Mouse (Mus musculus) forebrain, embryonic 11.5 days (tissue): ENCODE measurements around the gene Snap23. TPM values are rescaled to one million over a fixed set of nuclear protein-coding genes. Genes with fewer than 3 reads are reported as not detected.
"Not testable (repeated sequence)": the region's sequence is repeated elsewhere in the genome, so short reads cannot be mapped to it uniquely, and the experiment has no call there.

Source experiments
- ATAC-seq: fragments of 200-750 bp; cut with Nextera tagmentation; replicated peaks from 2 replicates; pipeline ENCODE4 v1.8.0; 2017; ENCODE audit warnings: moderate TSS enrichment; ENCODE audit not compliant: low FRiP score
- DNase-seq: peaks from one replicate; pipeline ENCODE4 v3.0.0-alpha.2; 2017; ENCODE audit warnings: low spot score
- H3K27ac ChIP-seq: fragments of 300-500 bp; sonication (generic); 2 replicates; pipeline ENCODE4 v1.5.1; 2014; ENCODE audit warnings: low read depth, low read length
- H3K27me3 ChIP-seq: fragments of 300-500 bp; sonication (generic); 2 replicates; pipeline ENCODE4 v1.6.1; 2014; ENCODE audit warnings: mild to moderate bottlenecking, low read length, mixed read lengths; ENCODE audit not compliant: control insufficient read depth, insufficient read depth
- H3K36me3 ChIP-seq: fragments of 300-500 bp; sonication (generic); 2 replicates; pipeline ENCODE4 v1.6.1; 2014; ENCODE audit warnings: mild to moderate bottlenecking, low read length, moderate library complexity, mixed read lengths; ENCODE audit not compliant: control insufficient read depth, insufficient read depth
- H3K4me1 ChIP-seq: fragments of 300-500 bp; sonication (generic); replicated peaks from 2 replicates; pipeline ENCODE4 v1.6.1; 2014; ENCODE audit warnings: low read length, mixed read lengths; ENCODE audit not compliant: control insufficient read depth, insufficient read depth
- H3K4me2 ChIP-seq: fragments of 300-500 bp; sonication (generic); 2 replicates; pipeline ENCODE4 v1.6.1; 2014; ENCODE audit warnings: low read depth, mild to moderate bottlenecking, low read length, moderate library complexity, mixed read lengths; ENCODE audit not compliant: severe bottlenecking
- H3K4me3 ChIP-seq: fragments of 300-500 bp; sonication (generic); 2 replicates; pipeline ENCODE4 v1.5.1; 2014; ENCODE audit warnings: low read depth, low read length
- H3K9ac ChIP-seq: fragments of 300-500 bp; sonication (generic); 2 replicates; pipeline ENCODE4 v1.6.1; 2014; ENCODE audit warnings: low read length
- H3K9me3 ChIP-seq: fragments of 300-500 bp; sonication (generic); 2 replicates; pipeline ENCODE4 v1.6.1; 2016; ENCODE audit warnings: low read length, mixed read lengths; ENCODE audit not compliant: control insufficient read depth
- WGBS: fragments of 180-500 bp; shearing (Covaris S2); extraction: QIAGEN DNeasy Blood & Tissue Kit; methylation state at CpG from one replicate; pipeline ENCODE4 v1.1.7; 2014; 5-methylcytosine and 5-hydroxymethylcytosine counted together
- polyA plus RNA-seq: library from polyadenylated mRNA; unstranded; fragments of >200 nt; fragmentation: Nextera tagmentation; extraction: Ambion mirVana; gene quantifications from 2 replicates; pipeline ENCODE4 v1.2.1, GENCODE M21; 2014

Gene Snap23
- polyA plus RNA-seq, 1 experiment from 2014 or later: 51.7 TPM

GRCm38 (mm10) chr2:120571081-120571480 lies 3.6 kb downstream of the Snap23 start:
- 96% methylated on average over 3 of the region's 3 CpGs for WGBS
- Histone ChIP-seq H3K9me3 (no peaks in the 10 kb centered on the region), H3K36me3 (no peaks in the 10 kb centered on the region), H3K9ac (no peak overlapping the region), H3K4me1 (no peaks in the 10 kb centered on the region), H3K4me3 (no peak overlapping the region), H3K27ac (no peak overlapping the region), H3K4me2 (no peak overlapping the region), H3K27me3 (no peaks in the 10 kb centered on the region)
- DNase-seq (no peak), ATAC-seq (no peak)

GRCm38 (mm10) chr2:120572161-120572560 lies 4.7 kb downstream of the Snap23 start:
- 95% methylated on average over 3 of the region's 3 CpGs for WGBS
- H3K4me3 ChIP-seq, H3K9me3 ChIP-seq, DNase-seq, H3K4me1 ChIP-seq, H3K4me2 ChIP-seq, H3K36me3 ChIP-seq, H3K27me3 ChIP-seq, ATAC-seq, H3K9ac ChIP-seq, H3K27ac ChIP-seq: not testable (repeated sequence)

GRCm38 (mm10) chr2:120575121-120575520 lies 7.7 kb downstream of the Snap23 start:
- Histone ChIP-seq H3K27me3 (no peaks in the 10 kb centered on the region), H3K4me3 (no peak overlapping the region)
- ATAC-seq: no peak

GRCm38 (mm10) chr2:120575978-120576377 lies 8.5 kb downstream of the Snap23 start:
- Histone ChIP-seq H3K27me3 (no peaks in the 10 kb centered on the region), H3K27ac (no peak overlapping the region), H3K4me1 (no peaks in the 10 kb centered on the region), H3K4me3 (no peak overlapping the region), H3K36me3 (no peaks in the 10 kb centered on the region), H3K9ac (no peak overlapping the region), H3K9me3 (no peaks in the 10 kb centered on the region), H3K4me2 (no peak overlapping the region)
- DNase-seq (no peak), ATAC-seq (no peak)
- 89% methylated on average over 2 of the region's 2 CpGs for WGBS

More at GRCm38 (mm10) chr2:120575121-120575520, 7.7 kb downstream of the Snap23 start:
- Histone ChIP-seq H3K36me3 (no peaks in the 10 kb centered on the region), H3K9me3 (no peaks in the 10 kb centered on the region), H3K4me1 (no peaks in the 10 kb centered on the region), H3K27ac (no peak overlapping the region), H3K4me2 (no peak overlapping the region), H3K9ac (no peak overlapping the region)
- 90% methylated on average over 3 of the region's 3 CpGs for WGBS
- no peak for DNase-seq

GRCm38 (mm10) chr2:120577799-120578198 lies 10.3 kb downstream of the Snap23 start:
- Histone ChIP-seq H3K4me3 (no peak overlapping the region), H3K4me2 (no peak overlapping the region), H3K36me3 (no peaks in the 10 kb centered on the region), H3K9ac (no peak overlapping the region), H3K9me3 (no peaks in the 10 kb centered on the region), H3K27me3 (no peaks in the 10 kb centered on the region), H3K27ac (no peak overlapping the region), H3K4me1 (no peaks in the 10 kb centered on the region)
- ATAC-seq (no peak), DNase-seq (no peak)
- 85% methylated on average over 4 of the region's 4 CpGs for WGBS

- no peak overlapping the region for H3K9ac ChIP-seq
- no peak for ATAC-seq
- WGBS: 84% methylated on average over 5 of the region's 5 CpGs
Observed at GRCm38 (mm10) chr2:120578286-120578685, 10.8 kb downstream of the Snap23 start.

GRCm38 (mm10) chr2:120589759-120590158 lies 22.3 kb downstream of the Snap23 start:
- Histone ChIP-seq H3K27me3 (no peaks in the 10 kb centered on the region), H3K36me3 (no peaks in the 10 kb centered on the region), H3K4me3 (no peak overlapping the region), H3K4me1 (no peaks in the 10 kb centered on the region), H3K9ac (no peak overlapping the region), H3K4me2 (no peak overlapping the region), H3K27ac (no peak overlapping the region), H3K9me3 (no peaks in the 10 kb centered on the region)
- DNase-seq (no peak), ATAC-seq (no peak)
- WGBS: 86% methylated on average over 5 of the region's 5 CpGs

More at GRCm38 (mm10) chr2:120578286-120578685, 10.8 kb downstream of the Snap23 start:
- no peak for DNase-seq
- Histone ChIP-seq H3K4me2 (no peak overlapping the region), H3K9me3 (no peaks in the 10 kb centered on the region), H3K4me3 (no peak overlapping the region), H3K36me3 (no peaks in the 10 kb centered on the region), H3K27me3 (no peaks in the 10 kb centered on the region), H3K27ac (no peak overlapping the region), H3K4me1 (no peaks in the 10 kb centered on the region)

- no peaks in the 10 kb centered on the region for H3K27me3 ChIP-seq
- no peaks in the 10 kb centered on the region for H3K9me3 ChIP-seq
- H3K4me2 ChIP-seq: no peak overlapping the region
- no peak overlapping the region for H3K4me3 ChIP-seq
- 97% methylated on average over 1 of the region's 1 CpGs for WGBS
- DNase-seq: no peak
- no peaks in the 10 kb centered on the region for H3K36me3 ChIP-seq
- no peak overlapping the region for H3K27ac ChIP-seq
- no peak for ATAC-seq
- no peaks in the 10 kb centered on the region for H3K4me1 ChIP-seq
- H3K9ac ChIP-seq: no peak overlapping the region
Observed at GRCm38 (mm10) chr2:120592227-120592626, 24.8 kb downstream of the Snap23 start.

GRCm38 (mm10) chr2:120597734-120598133 lies 30.3 kb downstream of the Snap23 start:
- ATAC-seq (no peak), DNase-seq (no peak)
- Histone ChIP-seq H3K9ac (no peak overlapping the region), H3K4me2 (no peak overlapping the region), H3K4me3 (no peak overlapping the region), H3K4me1 (no peaks in the 10 kb centered on the region), H3K36me3 (no peaks in the 10 kb centered on the region; the same call in 1 of the 2 replicates), H3K9me3 (no peaks in the 10 kb centered on the region), H3K27me3 (no peaks in the 10 kb centered on the region), H3K27ac (no peak overlapping the region)
- 91% methylated on average over 2 of the region's 2 CpGs for WGBS
